Mouse (Mus musculus): ENCODE measurements at regions not wholly inside any gene's neighbourhood (a gene's known extent, or its start where the extent isn't known, plus 50 kb on each side); places are given as distances from the start of the nearest gene placed in this dataset.
"Not testable (repeated sequence)": the region's sequence is repeated elsewhere in the genome, so short reads cannot be mapped to it uniquely, and the experiment has no call there.

- H3K4me2 ChIP-seq; H3K4me3 ChIP-seq (ENCODE audit: low read depth, low read length); H3K27me3 ChIP-seq (ENCODE audit: control insufficient read depth, insufficient read depth, low read length); H3K4me1 ChIP-seq (ENCODE audit: control insufficient read depth, insufficient read depth, low read length); H3K9ac ChIP-seq (ENCODE audit: low read length); H3K36me3 ChIP-seq (ENCODE audit: control insufficient read depth, insufficient read depth, low read length); ATAC-seq (ENCODE audit: low FRiP score); H3K27ac ChIP-seq (ENCODE audit: low read depth, low read length); H3K9me3 ChIP-seq (ENCODE audit: control insufficient read depth, low read length): not testable (repeated sequence)
- peak; percentile 85 for DNase-seq (ENCODE audit: low spot score, missing footprints)
- WGBS = 87% methylated on average over 3 of the region's 3 CpGs
Measured at GRCm38 (mm10) chr3:113703040-113703439, 73.1 kb upstream of the Rnpc3 start.

- DNase-seq (ENCODE audit: low spot score, missing footprints) = no peak
- 72% methylated on average over 3 of the region's 3 CpGs for WGBS
- Histone ChIP-seq H3K27ac (ENCODE audit: low read depth, low read length) (no peak overlapping the region), H3K4me2 (no peak overlapping the region), H3K36me3 (ENCODE audit: control insufficient read depth, insufficient read depth, low read length) (no peaks in the 10 kb centered on the region), H3K27me3 (ENCODE audit: control insufficient read depth, insufficient read depth, low read length) (no peaks in the 10 kb centered on the region), H3K4me3 (ENCODE audit: low read depth, low read length) (no peak overlapping the region), H3K9ac (ENCODE audit: low read length) (no peak overlapping the region), H3K9me3 (ENCODE audit: control insufficient read depth, low read length) (no peaks in the 10 kb centered on the region), H3K4me1 (ENCODE audit: control insufficient read depth, insufficient read depth, low read length) (no peaks in the 10 kb centered on the region)
- ATAC-seq (ENCODE audit: low FRiP score) = no peak
Measured at GRCm38 (mm10) chr3:113699063-113699462, 69.1 kb upstream of the Rnpc3 start.

GRCm38 (mm10) chr3:113697471-113697870, 67.5 kb upstream of the Rnpc3 start:
- no peak for ATAC-seq (ENCODE audit: low FRiP score)
- Histone ChIP-seq H3K27me3 (ENCODE audit: control insufficient read depth, insufficient read depth, low read length) (no peaks in the 10 kb centered on the region), H3K4me1 (ENCODE audit: control insufficient read depth, insufficient read depth, low read length) (no peaks in the 10 kb centered on the region), H3K4me2 (no peak overlapping the region), H3K36me3 (ENCODE audit: control insufficient read depth, insufficient read depth, low read length) (no peaks in the 10 kb centered on the region), H3K9ac (ENCODE audit: low read length) (no peak overlapping the region), H3K9me3 (ENCODE audit: control insufficient read depth, low read length) (no peaks in the 10 kb centered on the region), H3K4me3 (ENCODE audit: low read depth, low read length) (no peak overlapping the region), H3K27ac (ENCODE audit: low read depth, low read length) (no peak overlapping the region)
- 71% methylated on average over 2 of the region's 2 CpGs for WGBS
- no peak for DNase-seq (ENCODE audit: low spot score, missing footprints)

GRCm38 (mm10) chr3:113696518-113696917, 66.6 kb upstream of the Rnpc3 start:
- no peak overlapping the region for H3K27ac ChIP-seq (ENCODE audit: low read depth, low read length)
- H3K9me3 ChIP-seq (ENCODE audit: control insufficient read depth, low read length) = no peaks in the 10 kb centered on the region
- no peak overlapping the region for H3K4me2 ChIP-seq
- WGBS = 38% methylated on average over 5 of the region's 5 CpGs
- no peaks in the 10 kb centered on the region for H3K4me1 ChIP-seq (ENCODE audit: control insufficient read depth, insufficient read depth, low read length)
- H3K4me3 ChIP-seq (ENCODE audit: low read depth, low read length) = no peak overlapping the region
- ATAC-seq (ENCODE audit: low FRiP score) (no peak), DNase-seq (ENCODE audit: low spot score, missing footprints) (no peak)
- no peaks in the 10 kb centered on the region for H3K36me3 ChIP-seq (ENCODE audit: control insufficient read depth, insufficient read depth, low read length)
- no peak overlapping the region for H3K9ac ChIP-seq (ENCODE audit: low read length)
- no peaks in the 10 kb centered on the region for H3K27me3 ChIP-seq (ENCODE audit: control insufficient read depth, insufficient read depth, low read length)
